Mouse (Mus musculus) midbrain, embryonic 13.5 days (tissue): ENCODE measurements around the gene Eml3. TPM values are rescaled to one million over a fixed set of nuclear protein-coding genes. Genes with fewer than 3 reads are reported as not detected.

Experiments used
- ATAC-seq: fragments of 200-750 bp; cut with Nextera tagmentation; 2 replicates; pipeline ENCODE4 v1.8.0; 2017; ENCODE audit warnings: mild to moderate bottlenecking, moderate TSS enrichment, moderate library complexity
- H3K27ac ChIP-seq: fragments of 300-500 bp; sonication (generic); 2 replicates; pipeline ENCODE4 v1.5.1; 2015; ENCODE audit warnings: inconsistent platforms, mild to moderate bottlenecking, moderate library complexity
- H3K27me3 ChIP-seq: fragments of 300-500 bp; sonication (generic); 2 replicates; pipeline ENCODE4 v1.6.1; 2015; ENCODE audit warnings: mild to moderate bottlenecking, inconsistent platforms
- H3K36me3 ChIP-seq: fragments of 300-500 bp; sonication (generic); 2 replicates; pipeline ENCODE4 v1.6.1; 2015; ENCODE audit warnings: mild to moderate bottlenecking, inconsistent platforms
- H3K4me1 ChIP-seq: fragments of 300-500 bp; sonication (generic); replicated peaks from 2 replicates; pipeline ENCODE4 v1.6.1; 2015; ENCODE audit warnings: inconsistent platforms
- H3K4me2 ChIP-seq: fragments of 300-500 bp; sonication (generic); replicated peaks from 2 replicates; pipeline ENCODE4 v1.6.1; 2015; ENCODE audit warnings: moderate library complexity, mild to moderate bottlenecking, inconsistent platforms
- H3K4me3 ChIP-seq: fragments of 300-500 bp; sonication (generic); replicated peaks from 2 replicates; pipeline ENCODE4 v1.5.1; 2015; ENCODE audit warnings: mild to moderate bottlenecking, inconsistent platforms
- H3K9ac ChIP-seq: fragments of 300-500 bp; sonication (generic); replicated peaks from 2 replicates; pipeline ENCODE4 v1.6.1; 2015; ENCODE audit warnings: mild to moderate bottlenecking, inconsistent platforms
- H3K9me3 ChIP-seq: fragments of 300-500 bp; sonication (generic); 2 replicates; pipeline ENCODE4 v1.6.1; 2016; ENCODE audit warnings: mild to moderate bottlenecking, inconsistent platforms
- WGBS: fragments of 180-500 bp; shearing (Covaris S2); methylation state at CpG from one replicate; pipeline ENCODE4 v1.1.7; 2015; 5-methylcytosine and 5-hydroxymethylcytosine counted together
- polyA plus RNA-seq: library from polyadenylated mRNA; unstranded; fragments of >200 nt; fragmentation: Nextera tagmentation; extraction: Ambion mirVana; gene quantifications from 2 replicates; pipeline ENCODE4 v1.2.1, GENCODE M21; 2015

Eml3 gene
- polyA plus RNA-seq, 1 experiment from 2014 or later: 9.2 TPM

- peak; percentile 60 for ATAC-seq
- Histone ChIP-seq H3K4me1 (peaks cover 38% of the 10 kb centered on the region), H3K4me2 (peak overlapping the region; percentile 72), H3K9ac (peak overlapping the region; percentile 99), H3K9me3 (no peaks in the 10 kb centered on the region), H3K27ac (peak overlapping the region; percentile 98), H3K27me3 (no peaks in the 10 kb centered on the region), H3K36me3 (peaks cover 40% of the 10 kb centered on the region), H3K4me3 (peak overlapping the region; percentile 98)
- WGBS: under 1% methylated on average over 46 of the region's 46 CpGs
These were observed 13.1 kb downstream of the Eml3 start for GRCm38 (mm10) chr19:8942276-8942964.

- Histone ChIP-seq H3K4me1 (peaks cover 38% of the 10 kb centered on the region), H3K4me3 (peak overlapping the region; percentile 98), H3K9me3 (no peaks in the 10 kb centered on the region), H3K27ac (no peak overlapping the region), H3K27me3 (no peaks in the 10 kb centered on the region), H3K9ac (peak overlapping the region; percentile 99), H3K36me3 (peaks cover 43% of the 10 kb centered on the region), H3K4me2 (peak overlapping the region; percentile 72)
- no peak for ATAC-seq
- WGBS: 82% methylated on average over 2 of the region's 2 CpGs
These were observed 13.7 kb downstream of the Eml3 start for GRCm38 (mm10) chr19:8943047-8943446.

- 80% methylated on average over 5 of the region's 5 CpGs for WGBS
- Histone ChIP-seq H3K4me2 (peak overlapping the region; percentile 72; the same call in 1 of the 2 replicates), H3K36me3 (peaks cover 50% of the 10 kb centered on the region), H3K27me3 (no peaks in the 10 kb centered on the region), H3K4me3 (peak overlapping the region; percentile 16), H3K9me3 (no peaks in the 10 kb centered on the region), H3K27ac (no peak overlapping the region; the same call in 1 of the 2 replicates), H3K4me1 (peaks cover 38% of the 10 kb centered on the region), H3K9ac (peak overlapping the region; percentile 99; the same call in 1 of the 2 replicates)
- no peak for ATAC-seq
These were observed 14.7 kb downstream of the Eml3 start for GRCm38 (mm10) chr19:8944062-8944461.

GRCm38 (mm10) chr19:8944750-8945149 lies 15.4 kb downstream of the Eml3 start:
- ATAC-seq: no peak
- H3K4me1 ChIP-seq: peaks cover 38% of the 10 kb centered on the region
- no peak overlapping the region for H3K27ac ChIP-seq
- no peaks in the 10 kb centered on the region for H3K27me3 ChIP-seq
- 42% methylated on average over 5 of the region's 5 CpGs for WGBS
- peaks cover 57% of the 10 kb centered on the region for H3K36me3 ChIP-seq
- H3K9me3 ChIP-seq: no peaks in the 10 kb centered on the region
- peak overlapping the region; percentile 31 for H3K4me2 ChIP-seq
- 0 out of 2 replicates have a peak overlapping the region, but pooled peaks have one; percentile 1 for H3K9ac ChIP-seq
- H3K4me3 ChIP-seq: peak overlapping the region; percentile 1; the same call in 1 of the 2 replicates

GRCm38 (mm10) chr19:8945251-8945650 lies 15.9 kb downstream of the Eml3 start:
- 90% methylated on average over 6 of the region's 6 CpGs for WGBS
- peaks cover 62% of the 10 kb centered on the region for H3K36me3 ChIP-seq
- no peak for ATAC-seq
- H3K27ac ChIP-seq: no peak overlapping the region
- peaks cover 38% of the 10 kb centered on the region for H3K4me1 ChIP-seq
- H3K9me3 ChIP-seq: no peaks in the 10 kb centered on the region
- no peaks in the 10 kb centered on the region for H3K27me3 ChIP-seq
- 0 out of 2 replicates have a peak overlapping the region, but pooled peaks have one; percentile 1 for H3K9ac ChIP-seq
- H3K4me2 ChIP-seq: peak overlapping the region; percentile 31
- no peak overlapping the region; the same call in 1 of the 2 replicates for H3K4me3 ChIP-seq

GRCm38 (mm10) chr19:8946929-8947328 lies 17.6 kb downstream of the Eml3 start:
- Histone ChIP-seq H3K4me3 (no peak overlapping the region), H3K36me3 (peaks cover 79% of the 10 kb centered on the region), H3K4me1 (peaks cover 35% of the 10 kb centered on the region), H3K9ac (no peak overlapping the region), H3K27me3 (no peaks in the 10 kb centered on the region), H3K27ac (no peak overlapping the region), H3K9me3 (no peaks in the 10 kb centered on the region), H3K4me2 (no peak overlapping the region)
- 98% methylated on average over 7 of the region's 7 CpGs for WGBS
- ATAC-seq: no peak

- Histone ChIP-seq H3K9me3 (no peaks in the 10 kb centered on the region), H3K9ac (no peak overlapping the region), H3K4me3 (no peak overlapping the region), H3K27me3 (no peaks in the 10 kb centered on the region), H3K36me3 (peaks cover 76% of the 10 kb centered on the region), H3K4me2 (no peak overlapping the region), H3K27ac (no peak overlapping the region), H3K4me1 (peaks cover 35% of the 10 kb centered on the region)
- ATAC-seq: no peak
- 93% methylated on average over 5 of the region's 5 CpGs for WGBS
These were observed 20.8 kb downstream of the Eml3 start for GRCm38 (mm10) chr19:8950190-8950589.

- H3K27me3 ChIP-seq: no peaks in the 10 kb centered on the region
- H3K4me1 ChIP-seq: peaks cover 38% of the 10 kb centered on the region
- peak overlapping the region; percentile 70 for H3K9ac ChIP-seq
- WGBS: 76% methylated on average over 9 of the region's 9 CpGs
- peak overlapping the region; percentile 77; the same call in 1 of the 2 replicates for H3K4me3 ChIP-seq
- H3K9me3 ChIP-seq: no peaks in the 10 kb centered on the region
- ATAC-seq: no peak
- H3K4me2 ChIP-seq: peak overlapping the region; percentile 89; the same call in 1 of the 2 replicates
- peak overlapping the region; percentile 95 for H3K27ac ChIP-seq
- H3K36me3 ChIP-seq: peaks cover 73% of the 10 kb centered on the region
These were observed 22.9 kb downstream of the Eml3 start for GRCm38 (mm10) chr19:8952241-8952640.

GRCm38 (mm10) chr19:8953135-8954039 lies 24.0 kb downstream of the Eml3 start, which contains the start of gene Tut1:
Tut1 (plus strand) TSS chr19:8953847.
- H3K4me1 ChIP-seq: peaks cover 38% of the 10 kb centered on the region

GRCm38 (mm10) chr19:8954171-8954570 lies 24.8 kb downstream of the Eml3 start:
- Histone ChIP-seq H3K4me2 (peak overlapping the region; percentile 89), H3K27ac (peak overlapping the region; percentile 74), H3K9ac (peak overlapping the region; percentile 75), H3K27me3 (no peaks in the 10 kb centered on the region), H3K4me3 (peak overlapping the region; percentile 77), H3K36me3 (peaks cover 67% of the 10 kb centered on the region), H3K9me3 (no peaks in the 10 kb centered on the region), H3K4me1 (peaks cover 38% of the 10 kb centered on the region)
- WGBS: 11% methylated on average over 9 of the region's 9 CpGs
- ATAC-seq: no peak

More at GRCm38 (mm10) chr19:8953135-8954039, 24.0 kb downstream of the Eml3 start, which contains the start of gene Tut1:
- Histone ChIP-seq H3K4me2 (peak within 1 kb of the TSS; percentile 89), H3K4me3 (peak within 1 kb of the TSS; percentile 77), H3K27me3 (no peaks in the 10 kb centered on the region), H3K9ac (peak within 1 kb of the TSS; percentile 75), H3K27ac (peak within 1 kb of the TSS; percentile 95), H3K36me3 (peaks cover 69% of the 10 kb centered on the region), H3K9me3 (no peaks in the 10 kb centered on the region)
- WGBS: 2% methylated on average over 46 of the region's 46 CpGs
- peak; percentile 97 for ATAC-seq

- ATAC-seq: no peak
- no peaks in the 10 kb centered on the region for H3K9me3 ChIP-seq
- WGBS: 89% methylated on average over 2 of the region's 2 CpGs
- peaks cover 81% of the 10 kb centered on the region for H3K36me3 ChIP-seq
- peaks cover 14% of the 10 kb centered on the region for H3K4me1 ChIP-seq
- H3K4me2 ChIP-seq: no peak overlapping the region
- no peaks in the 10 kb centered on the region for H3K27me3 ChIP-seq
- no peak overlapping the region for H3K9ac ChIP-seq
- H3K4me3 ChIP-seq: no peak overlapping the region
- H3K27ac ChIP-seq: no peak overlapping the region
These were observed 32.9 kb downstream of the Eml3 start for GRCm38 (mm10) chr19:8962256-8962655.

GRCm38 (mm10) chr19:8965075-8965474 lies 35.7 kb downstream of the Eml3 start:
- Histone ChIP-seq H3K27ac (no peak overlapping the region), H3K36me3 (peaks cover 71% of the 10 kb centered on the region), H3K27me3 (no peaks in the 10 kb centered on the region), H3K4me3 (no peak overlapping the region), H3K9me3 (no peaks in the 10 kb centered on the region), H3K4me2 (no peak overlapping the region), H3K9ac (no peak overlapping the region), H3K4me1 (peaks cover 27% of the 10 kb centered on the region)
- no peak for ATAC-seq
- WGBS: 87% methylated on average over 11 of the region's 11 CpGs
